Mouse (Mus musculus): Measurements from ENCODE around the gene Fbxo3. TPM values are rescaled to one million over a fixed set of nuclear protein-coding genes. Genes with fewer than 3 reads are reported as not detected.
"Not testable (repeated sequence)": the region's sequence is repeated elsewhere in the genome, so short reads cannot be mapped to it uniquely, and the experiment has no call there.

The Fbxo3 gene
- polyA plus RNA-seq, 1 experiment = 26.1 TPM

DNA sequence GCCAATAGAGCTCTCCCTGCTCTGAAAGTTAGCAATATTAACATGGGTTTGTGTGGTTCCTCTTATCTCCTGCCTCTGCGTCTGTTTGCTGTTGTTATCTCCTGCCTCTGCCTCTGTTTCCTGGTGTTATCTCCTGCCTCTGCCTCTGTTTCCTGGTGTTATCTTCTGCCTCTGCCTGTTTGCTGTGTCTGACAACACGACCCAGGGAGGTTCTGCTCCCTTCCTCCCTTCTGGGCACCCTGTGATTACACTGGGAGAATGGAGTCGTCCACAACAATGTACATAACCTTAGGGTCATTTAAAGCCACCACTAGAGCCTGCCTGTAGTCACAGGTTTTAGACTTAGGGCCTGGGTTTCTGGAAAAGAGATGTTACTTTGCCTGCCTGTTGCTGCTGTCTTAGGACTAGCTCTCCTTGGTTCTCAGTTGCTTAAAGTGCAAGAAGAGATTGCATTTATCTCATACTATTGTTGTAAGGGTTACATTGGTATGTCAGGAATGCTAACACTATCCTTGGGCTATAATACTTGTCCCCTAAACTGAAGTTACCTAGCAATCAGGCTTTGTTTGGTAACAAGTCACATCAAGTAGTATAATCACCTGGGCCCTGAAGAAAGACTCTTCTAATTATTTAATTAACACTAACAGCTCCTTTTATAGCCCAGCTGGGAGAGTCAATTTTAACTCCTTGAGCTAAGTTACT lies 71.2 kb downstream of the Fbxo3 start:
- TF ChIP-seq CTCF (IDR thresholded peaks at IDR 0.05; ENCODE audit: control insufficient read depth, insufficient read depth, low read length) (no peak), POLR2A (IDR thresholded peaks at IDR 0.05; ENCODE audit: borderline replicate concordance, control insufficient read depth, low read depth, low read length) (no peak)
- 21% methylated on average over 3 of the region's 3 CpGs for WGBS
- no peaks in the 10 kb centered on the region for H3K4me1 ChIP-seq (ENCODE audit: control insufficient read depth, insufficient read depth, low read length)
- no peak overlapping the region for H3K27ac ChIP-seq (ENCODE audit: control insufficient read depth, insufficient read depth, low read depth, low read length, poor library complexity)
- no peak overlapping the region for H3K4me3 ChIP-seq (replicated peaks; ENCODE audit: control insufficient read depth, low read depth, low read length)

DNA sequence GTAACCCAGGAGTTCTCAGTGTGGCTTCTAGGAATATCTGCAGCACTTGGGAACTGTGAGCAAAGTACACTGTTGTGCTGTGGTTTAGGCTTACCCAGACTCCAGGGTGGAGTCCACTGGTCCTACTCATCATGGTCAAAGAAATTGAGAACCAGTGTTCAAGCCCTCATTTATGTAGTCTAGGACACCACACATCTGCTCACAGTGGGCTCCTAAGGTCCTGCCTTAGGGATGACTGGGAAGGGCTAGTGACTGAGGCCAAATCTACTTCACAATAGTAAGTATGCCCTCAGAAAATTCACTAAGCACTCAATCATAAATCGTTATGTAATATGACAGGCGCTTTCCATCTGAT lies 71.7 kb downstream of the Fbxo3 start:
- TF ChIP-seq POLR2A (IDR thresholded peaks at IDR 0.05; ENCODE audit: borderline replicate concordance, control insufficient read depth, low read depth, low read length) (no peak), CTCF (IDR thresholded peaks at IDR 0.05; ENCODE audit: control insufficient read depth, insufficient read depth, low read length) (no peak)
- WGBS = 95% methylated on average over 2 of the region's 2 CpGs
- H3K4me3 ChIP-seq (replicated peaks; ENCODE audit: control insufficient read depth, low read depth, low read length) = no peak overlapping the region
- no peak overlapping the region for H3K27ac ChIP-seq (ENCODE audit: control insufficient read depth, insufficient read depth, low read depth, low read length, poor library complexity)
- no peaks in the 10 kb centered on the region for H3K4me1 ChIP-seq (ENCODE audit: control insufficient read depth, insufficient read depth, low read length)

GRCm38 (mm10) chr2:104099946-104100345 lies 72.4 kb downstream of the Fbxo3 start:
- Histone ChIP-seq H3K4me3 (replicated peaks; ENCODE audit: control insufficient read depth, low read depth, low read length) (no peak overlapping the region), H3K27ac (ENCODE audit: control insufficient read depth, insufficient read depth, low read depth, low read length, poor library complexity) (no peak overlapping the region)
- WGBS = 47% methylated on average over 1 of the region's 1 CpGs

DNA sequence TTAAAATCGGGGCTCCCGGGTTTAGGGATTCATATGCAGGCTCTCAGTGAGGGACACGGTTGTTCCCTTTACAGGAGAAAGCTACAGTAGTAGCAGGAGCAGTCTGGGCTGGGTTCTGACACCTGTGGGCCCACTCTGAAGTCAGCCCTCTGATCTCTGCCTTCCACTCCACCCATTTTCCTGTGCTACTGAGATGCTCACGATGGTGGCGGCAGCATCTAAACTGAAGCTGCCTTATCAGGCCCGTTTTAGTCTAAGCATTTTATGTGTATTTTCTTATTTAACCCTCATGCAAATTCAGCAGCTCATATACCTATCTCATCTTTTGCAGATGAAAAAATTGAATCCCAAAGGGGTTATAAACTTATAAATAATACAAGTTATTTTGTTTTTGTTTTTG lies 77.3 kb downstream of the Fbxo3 start:
- no peak overlapping the region for H3K4me3 ChIP-seq (replicated peaks; ENCODE audit: control insufficient read depth, low read depth, low read length)
- no peaks in the 10 kb centered on the region for H3K4me1 ChIP-seq (ENCODE audit: control insufficient read depth, insufficient read depth, low read length)
- no peak overlapping the region for H3K27ac ChIP-seq (ENCODE audit: control insufficient read depth, insufficient read depth, low read depth, low read length, poor library complexity)
- 78% methylated on average over 6 of the region's 6 CpGs for WGBS
- no peak for TF ChIP-seq POLR2A (IDR thresholded peaks at IDR 0.05; ENCODE audit: borderline replicate concordance, control insufficient read depth, low read depth, low read length)
- TF ChIP-seq CTCF (IDR thresholded peaks at IDR 0.05; ENCODE audit: control insufficient read depth, insufficient read depth, low read length) = no peak

More at GRCm38 (mm10) chr2:104099946-104100345, 72.4 kb downstream of the Fbxo3 start:
- H3K4me1 ChIP-seq (ENCODE audit: control insufficient read depth, insufficient read depth, low read length) = no peaks in the 10 kb centered on the region
- TF ChIP-seq CTCF (IDR thresholded peaks at IDR 0.05; ENCODE audit: control insufficient read depth, insufficient read depth, low read length) = no peak
- no peak for TF ChIP-seq POLR2A (IDR thresholded peaks at IDR 0.05; ENCODE audit: borderline replicate concordance, control insufficient read depth, low read depth, low read length)

GRCm38 (mm10) chr2:104109021-104109420 lies 81.5 kb downstream of the Fbxo3 start:
- 93% methylated on average over 2 of the region's 2 CpGs for WGBS
- H3K4me1 ChIP-seq (ENCODE audit: control insufficient read depth, insufficient read depth, low read length); H3K4me3 ChIP-seq (replicated peaks; ENCODE audit: control insufficient read depth, low read depth, low read length); H3K27ac ChIP-seq (ENCODE audit: control insufficient read depth, insufficient read depth, low read depth, low read length, poor library complexity): not testable (repeated sequence)

DNA sequence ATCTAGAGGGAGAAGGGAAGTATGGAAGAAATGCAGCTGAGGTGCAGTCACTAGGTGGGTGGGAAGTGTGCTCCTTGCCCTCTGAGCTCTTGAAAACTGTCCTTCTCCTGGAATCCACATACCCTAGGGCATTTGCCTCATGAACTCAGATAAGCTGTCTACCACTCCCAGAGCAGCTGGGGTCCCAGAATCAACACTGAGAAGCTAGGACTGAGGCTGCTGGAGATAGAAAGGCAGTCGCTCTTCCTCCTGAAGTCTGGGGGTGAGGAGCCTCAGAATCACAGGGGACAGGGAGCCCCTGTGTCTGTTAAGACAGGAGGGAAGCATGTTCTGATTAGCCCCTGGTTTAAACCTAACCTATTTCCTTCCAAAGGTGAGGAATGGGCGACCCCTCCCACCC lies 82.0 kb downstream of the Fbxo3 start:
- TF ChIP-seq CTCF (IDR thresholded peaks at IDR 0.05; ENCODE audit: control insufficient read depth, insufficient read depth, low read length) = no peak
- TF ChIP-seq POLR2A (IDR thresholded peaks at IDR 0.05; ENCODE audit: borderline replicate concordance, control insufficient read depth, low read depth, low read length) = no peak
- WGBS = 69% methylated on average over 2 of the region's 2 CpGs
- H3K4me3 ChIP-seq (replicated peaks; ENCODE audit: control insufficient read depth, low read depth, low read length) = no peak overlapping the region
- no peak overlapping the region for H3K27ac ChIP-seq (ENCODE audit: control insufficient read depth, insufficient read depth, low read depth, low read length, poor library complexity)
- no peaks in the 10 kb centered on the region for H3K4me1 ChIP-seq (ENCODE audit: control insufficient read depth, insufficient read depth, low read length)

GRCm38 (mm10) chr2:104110031-104110430 lies 82.5 kb downstream of the Fbxo3 start:
- WGBS = 66% methylated on average over 4 of the region's 4 CpGs
- Histone ChIP-seq H3K27ac (ENCODE audit: control insufficient read depth, insufficient read depth, low read depth, low read length, poor library complexity) (no peak overlapping the region), H3K4me1 (ENCODE audit: control insufficient read depth, insufficient read depth, low read length) (no peaks in the 10 kb centered on the region), H3K4me3 (replicated peaks; ENCODE audit: control insufficient read depth, low read depth, low read length) (no peak overlapping the region)
- TF ChIP-seq CTCF (IDR thresholded peaks at IDR 0.05; ENCODE audit: control insufficient read depth, insufficient read depth, low read length) (no peak), POLR2A (IDR thresholded peaks at IDR 0.05; ENCODE audit: borderline replicate concordance, control insufficient read depth, low read depth, low read length) (no peak)

- not testable (repeated sequence) for H3K4me3 ChIP-seq (replicated peaks; ENCODE audit: control insufficient read depth, low read depth, low read length); H3K4me1 ChIP-seq (ENCODE audit: control insufficient read depth, insufficient read depth, low read length); H3K27ac ChIP-seq (ENCODE audit: control insufficient read depth, insufficient read depth, low read depth, low read length, poor library complexity)
- no CpG with 5 or more reads among the region's 1 CpGs for WGBS
Measured at GRCm38 (mm10) chr2:104111170-104111797, 83.8 kb downstream of the Fbxo3 start.

Other genes starting within 250 kb of the Fbxo3 start
- 61.4 and 116 TPM in 2 replicates for gene Caprin1, start 230.1 kb upstream of the Fbxo3 start, polyA plus RNA-seq (2011; ENCODE audit: insufficient read depth, insufficient read length, low replicate concordance, missing spikeins)
- 110 and 144 TPM in 2 replicates for gene Lmo2, start 69.7 kb upstream of the Fbxo3 start, polyA plus RNA-seq (2011; ENCODE audit: insufficient read depth, insufficient read length, low replicate concordance, missing spikeins)
- 3.2 and 8.3 TPM in 2 replicates for gene 4931422A03Rik, start 640 bp downstream of the Fbxo3 start, polyA plus RNA-seq (2011; ENCODE audit: insufficient read depth, insufficient read length, low replicate concordance, missing spikeins)
- 1.4 and 1.5 TPM in 2 replicates for gene Gm10912, start 38.1 kb downstream of the Fbxo3 start, polyA plus RNA-seq (2011; ENCODE audit: insufficient read depth, insufficient read length, low replicate concordance, missing spikeins)
- gene Gm10799, start 40.8 kb downstream of the Fbxo3 start, polyA plus RNA-seq (2011; ENCODE audit: insufficient read depth, insufficient read length, low replicate concordance, missing spikeins) = not detected in 2 replicates
- 8.4 and 11.5 TPM in 2 replicates for gene Cd59b, start 42.1 kb downstream of the Fbxo3 start, polyA plus RNA-seq (2011; ENCODE audit: insufficient read depth, insufficient read length, low replicate concordance, missing spikeins)
- 22.6 and 39.7 TPM in 2 replicates for gene Cd59a, start 68.1 kb downstream of the Fbxo3 start, polyA plus RNA-seq (2011; ENCODE audit: insufficient read depth, insufficient read length, low replicate concordance, missing spikeins)
- gene A930018P22Rik, start 95.0 kb downstream of the Fbxo3 start, polyA plus RNA-seq (2011; ENCODE audit: insufficient read depth, insufficient read length, low replicate concordance, missing spikeins) = not detected in 2 replicates

Data from bone marrow, adult 2 months (tissue).